Mouse (Mus musculus): Measurements from ENCODE around the gene Olfr704. TPM values are rescaled to one million over a fixed set of nuclear protein-coding genes. Genes with fewer than 3 reads are reported as not detected.

The Olfr704 gene
- total RNA-seq (2012; rRNA removed) (not detected in 2 replicates), total RNA-seq (2014; rRNA removed) (not detected in 2 replicates), polyA plus RNA-seq (2012; ENCODE audit: insufficient read length, low read depth) (not detected in 2 replicates)

GRCm38 (mm10) chr7:106862885-106863284, at the start of gene Olfr704:
TSS of gene Olfr704 (plus strand) at chr7:106863185.
- Histone ChIP-seq H3K27ac (ENCODE audit: insufficient read depth, low read depth) (no peak within 1 kb of the TSS), H3K36me3 (replicated peaks in 1 of 2; ENCODE audit: control insufficient read depth in 1 of 2, insufficient read depth in 1 of 2, low read length in 1 of 2) (no peaks in the 10 kb centered on the region), H3K9me3 (replicated peaks; ENCODE audit: low read length) (no peaks in the 10 kb centered on the region), H3K4me1 (ENCODE audit: control insufficient read depth in 1 of 2, insufficient read depth in 2 of 2) (no peaks in the 10 kb centered on the region), H3K4me2 (ENCODE audit: insufficient read depth, low read depth, poor library complexity, severe bottlenecking) (no peak within 1 kb of the TSS), H3K79me2 (replicated peaks; ENCODE audit: control insufficient read depth, extremely low read depth, insufficient read depth, poor library complexity, severe bottlenecking) (no peaks in the 10 kb centered on the region), H3K9ac (ENCODE audit: insufficient read depth, low read depth) (no peak within 1 kb of the TSS), H3K27me3 (replicated peaks) (no peaks in the 10 kb centered on the region), H3K4me3 (replicated peaks in 1 of 3; ENCODE audit: low read depth in 2 of 3, low read length in 2 of 3, poor library complexity in 1 of 3) (no peak within 1 kb of the TSS)
- TF ChIP-seq NELFE (IDR thresholded peaks at IDR 0.05; ENCODE audit: low read depth, low read length): no peak
- TF ChIP-seq SIN3A (IDR thresholded peaks at IDR 0.05; ENCODE audit: low read length): no peak
- no peak for TF ChIP-seq JUND (conservative IDR thresholded peaks at IDR 0.05; ENCODE audit: low read depth, low read length)
- TF ChIP-seq ZC3H11A (IDR thresholded peaks at IDR 0.05; ENCODE audit: low read depth, low read length): no peak
- no peak for TF ChIP-seq NRF1 (IDR thresholded peaks at IDR 0.05; ENCODE audit: low read depth, low read length)
- no peak for TF ChIP-seq CHD1 (IDR thresholded peaks at IDR 0.05; ENCODE audit: low read depth, low read length)
- TF ChIP-seq EP300 (IDR thresholded peaks at IDR 0.05; ENCODE audit: low read length): no peak
- no peak for TF ChIP-seq SMC3 (IDR thresholded peaks at IDR 0.05; ENCODE audit: low read depth, low read length)
- no peak for TF ChIP-seq ZMIZ1 (IDR thresholded peaks at IDR 0.05; ENCODE audit: low read depth, low read length)
- no peak for TF ChIP-seq MAZ (IDR thresholded peaks at IDR 0.05; ENCODE audit: low read depth, low read length)
- no peak for TF ChIP-seq CTCF (conservative IDR thresholded peaks at IDR 0.05 in 1 of 2, IDR thresholded peaks at IDR 0.05 in 1 of 2; ENCODE audit: low read depth in 2 of 2, low read length in 2 of 2)
- no peak for TF ChIP-seq POLR2AphosphoS2 (IDR thresholded peaks at IDR 0.05; ENCODE audit: low read depth, low read length)
- TF ChIP-seq RCOR1 (conservative IDR thresholded peaks at IDR 0.05; ENCODE audit: low read depth, low read length): no peak
- TF ChIP-seq POLR2A (IDR thresholded peaks at IDR 0.05; ENCODE audit: low read depth, low read length): no peak
- no peak for TF ChIP-seq PAX5 (IDR thresholded peaks at IDR 0.05; ENCODE audit: low read length)
- no peak for TF ChIP-seq TBP (conservative IDR thresholded peaks at IDR 0.05; ENCODE audit: low read depth, low read length)
- no peak for TF ChIP-seq USF1 (IDR thresholded peaks at IDR 0.05; ENCODE audit: low read depth, low read length)
- no peak for TF ChIP-seq ETS1 (conservative IDR thresholded peaks at IDR 0.05; ENCODE audit: low read depth, low read length)
- no peak for TF ChIP-seq GABPA (IDR thresholded peaks at IDR 0.05; ENCODE audit: insufficient replicate concordance, low read depth, low read length)
- dilution Hi-C loops (cut with MboI; ENCODE audit: extremely low pct_ligation_motif_present, extremely low pct_unique_long_range_greater_than_20kb, low sequenced_read_pairs) (no loop called here), in situ Hi-C loops (cut with MboI; ENCODE audit: low pct_ligation_motif_present, low pct_unique_long_range_greater_than_20kb, low sequenced_read_pairs) (no loop called here)
- no peak for DNase-seq (ENCODE audit: extremely low read depth)

- no peaks in the 10 kb centered on the region for H3K4me1 ChIP-seq (ENCODE audit: control insufficient read depth in 1 of 2, insufficient read depth in 2 of 2)
- no peak within 1 kb of the TSS for H3K27ac ChIP-seq (ENCODE audit: insufficient read depth, low read depth)
- no peaks in the 10 kb centered on the region for H3K27me3 ChIP-seq (replicated peaks)
- TF ChIP-seq EP300 (IDR thresholded peaks at IDR 0.05; ENCODE audit: low read length): no peak
- no peak for TF ChIP-seq IRF4 (IDR thresholded peaks at IDR 0.05; ENCODE audit: low read depth, low read length)
- no peak for TF ChIP-seq MAX (IDR thresholded peaks at IDR 0.05; ENCODE audit: low read length)
- TF ChIP-seq NRF1 (IDR thresholded peaks at IDR 0.05; ENCODE audit: low read depth, low read length): no peak
- TF ChIP-seq USF2 (conservative IDR thresholded peaks at IDR 0.05; ENCODE audit: low read depth, low read length): no peak
- no peak for TF ChIP-seq ZC3H11A (IDR thresholded peaks at IDR 0.05; ENCODE audit: low read depth, low read length)
- TF ChIP-seq SMC3 (IDR thresholded peaks at IDR 0.05; ENCODE audit: low read depth, low read length): no peak
- TF ChIP-seq KAT2A (IDR thresholded peaks at IDR 0.05; ENCODE audit: insufficient replicate concordance, low read length): no peak
- no peak for TF ChIP-seq MEF2A (IDR thresholded peaks at IDR 0.05; ENCODE audit: borderline replicate concordance, low read depth, low read length)
- TF ChIP-seq ZNF384 (IDR thresholded peaks at IDR 0.05; ENCODE audit: low read depth, low read length): no peak
- TF ChIP-seq BHLHE40 (IDR thresholded peaks at IDR 0.05; ENCODE audit: low read depth, low read length): no peak
- no peak for TF ChIP-seq NELFE (IDR thresholded peaks at IDR 0.05; ENCODE audit: low read depth, low read length)
- no peak for TF ChIP-seq ELF1 (IDR thresholded peaks at IDR 0.05; ENCODE audit: low read depth, low read length)
- TF ChIP-seq UBTF (IDR thresholded peaks at IDR 0.05; ENCODE audit: low read depth, low read length): no peak
- no peak for TF ChIP-seq POLR2AphosphoS2 (IDR thresholded peaks at IDR 0.05; ENCODE audit: low read depth, low read length)
- no peak for TF ChIP-seq MAFK (IDR thresholded peaks at IDR 0.05; ENCODE audit: insufficient replicate concordance, low read length)
- no peak for TF ChIP-seq USF1 (IDR thresholded peaks at IDR 0.05; ENCODE audit: low read depth, low read length)
- no peak for TF ChIP-seq MYC (IDR thresholded peaks at IDR 0.05; ENCODE audit: low read depth, low read length)
- no peak for TF ChIP-seq GABPA (IDR thresholded peaks at IDR 0.05; ENCODE audit: insufficient replicate concordance, low read depth, low read length)
- TF ChIP-seq CHD1 (IDR thresholded peaks at IDR 0.05; ENCODE audit: low read depth, low read length): no peak
- dilution Hi-C loops (cut with MboI; ENCODE audit: extremely low pct_ligation_motif_present, extremely low pct_unique_long_range_greater_than_20kb, low sequenced_read_pairs): no loop called here
- in situ Hi-C loops (cut with MboI; ENCODE audit: low pct_ligation_motif_present, low pct_unique_long_range_greater_than_20kb, low sequenced_read_pairs): no loop called here
- H3K4me2 ChIP-seq (ENCODE audit: insufficient read depth, low read depth, poor library complexity, severe bottlenecking): no peak within 1 kb of the TSS
- no peaks in the 10 kb centered on the region for H3K36me3 ChIP-seq (replicated peaks in 1 of 2; ENCODE audit: control insufficient read depth in 1 of 2, insufficient read depth in 1 of 2, low read length in 1 of 2)
- DNase-seq (ENCODE audit: extremely low read depth): no peak
- no peak within 1 kb of the TSS for H3K4me3 ChIP-seq (replicated peaks in 1 of 3; ENCODE audit: low read depth in 2 of 3, low read length in 2 of 3, poor library complexity in 1 of 3)
- no peak within 1 kb of the TSS for H3K9ac ChIP-seq (ENCODE audit: insufficient read depth, low read depth)
- H3K79me2 ChIP-seq (replicated peaks; ENCODE audit: control insufficient read depth, extremely low read depth, insufficient read depth, poor library complexity, severe bottlenecking): no peaks in the 10 kb centered on the region
- no peaks in the 10 kb centered on the region for H3K9me3 ChIP-seq (replicated peaks; ENCODE audit: low read length)
Measured at GRCm38 (mm10) chr7:106813829-106814228, 49.2 kb upstream of the Olfr704 start, which contains the start of gene Olfr701. TSS of gene Olfr701 (plus strand) at chr7:106814129.
